Mouse (Mus musculus): ENCODE results near the gene Gm19402. TPM values are rescaled to one million over a fixed set of nuclear protein-coding genes. Genes with fewer than 3 reads are reported as not detected.

Gm19402 gene
- total and polyA plus RNA-seq, 3 experiments, result not detected

- H3K9me3 ChIP-seq (replicated peaks; ENCODE audit: insufficient read depth, low read length), result no peaks in the 10 kb centered on the region
- no peaks in the 10 kb centered on the region for H3K79me2 ChIP-seq (ENCODE audit: control insufficient read depth, insufficient read depth, low read length, poor library complexity)
- H3K27ac ChIP-seq (ENCODE audit: control insufficient read depth, low read depth, low read length), result no peak overlapping the region
- no peak for DNase-seq (ENCODE audit: low read depth, low spot score)
- no peak overlapping the region for H3K4me3 ChIP-seq (ENCODE audit: control insufficient read depth in 1 of 2, insufficient read depth in 1 of 2, low read depth in 2 of 2, low read length in 2 of 2)
- H3K27me3 ChIP-seq (ENCODE audit: control insufficient read depth in 1 of 2, insufficient read depth in 2 of 2, low read length in 2 of 2), result no peaks in the 10 kb centered on the region
- TF ChIP-seq POLR2AphosphoS2 (IDR thresholded peaks at IDR 0.05; ENCODE audit: low read length), result no peak
- no peak for TF ChIP-seq POLR2A (IDR thresholded peaks at IDR 0.05; ENCODE audit: control insufficient read depth in 1 of 2, insufficient read depth in 1 of 2, low read depth in 1 of 2, low read length in 2 of 2, poor library complexity in 1 of 2)
- no peak for TF ChIP-seq SIN3A (IDR thresholded peaks at IDR 0.05; ENCODE audit: low read length)
- TF ChIP-seq MEF2A (IDR thresholded peaks at IDR 0.05; ENCODE audit: extremely low read depth, insufficient replicate concordance, low read depth, low read length, poor library complexity, severe bottlenecking), result no peak
- TF ChIP-seq UBTF (IDR thresholded peaks at IDR 0.05; ENCODE audit: borderline replicate concordance, insufficient read depth, low read depth, low read length), result no peak
- TF ChIP-seq MYC (IDR thresholded peaks at IDR 0.05; ENCODE audit: low read depth, low read length), result no peak
- H3K36me3 ChIP-seq (ENCODE audit: control insufficient read depth in 1 of 2, insufficient read depth in 2 of 2, low read length in 2 of 2), result peaks cover 0 to 11% of the 10 kb centered on the region in 2 experiments; a peak in 2 of 4 replicates
- peaks cover 0 to 11% of the 10 kb centered on the region in 2 experiments; a peak in 2 of 4 replicates for H3K4me1 ChIP-seq (ENCODE audit: control insufficient read depth in 1 of 2, insufficient read depth in 2 of 2, low read length in 2 of 2)
- H3K9ac ChIP-seq (ENCODE audit: control insufficient read depth, low read depth, low read length, poor library complexity, severe bottlenecking), result no peak overlapping the region
These were observed 16.8 kb downstream of the Gm19402 start for GRCm38 (mm10) chr10:77673765-77674164.

DNA sequence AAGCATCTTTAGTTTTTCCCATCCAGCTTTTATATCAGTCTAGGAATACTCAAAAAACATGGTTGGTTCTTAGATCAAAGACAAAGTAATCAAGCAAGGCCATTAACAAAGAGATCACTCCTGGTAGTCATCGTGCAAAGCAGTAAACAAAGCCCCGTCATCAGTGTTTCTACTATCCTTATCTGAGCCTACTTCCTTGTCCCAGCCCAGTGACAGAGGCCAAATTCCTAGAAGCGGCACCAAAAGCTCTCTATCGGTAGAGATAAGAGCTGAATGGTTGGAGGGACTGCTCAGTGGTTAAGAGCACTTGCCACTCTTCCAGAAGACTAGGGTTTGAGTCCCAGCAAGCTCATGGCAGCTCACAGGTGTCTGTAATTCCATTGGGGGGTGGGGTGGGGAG lies 19.0 kb downstream of the Gm19402 start:
- DNase-seq (ENCODE audit: low read depth, low spot score), result peak; percentile 85
- peaks cover 0 to 11% of the 10 kb centered on the region in 2 experiments; a peak in 2 of 4 replicates for H3K4me1 ChIP-seq (ENCODE audit: control insufficient read depth in 1 of 2, insufficient read depth in 2 of 2, low read length in 2 of 2)

DNA sequence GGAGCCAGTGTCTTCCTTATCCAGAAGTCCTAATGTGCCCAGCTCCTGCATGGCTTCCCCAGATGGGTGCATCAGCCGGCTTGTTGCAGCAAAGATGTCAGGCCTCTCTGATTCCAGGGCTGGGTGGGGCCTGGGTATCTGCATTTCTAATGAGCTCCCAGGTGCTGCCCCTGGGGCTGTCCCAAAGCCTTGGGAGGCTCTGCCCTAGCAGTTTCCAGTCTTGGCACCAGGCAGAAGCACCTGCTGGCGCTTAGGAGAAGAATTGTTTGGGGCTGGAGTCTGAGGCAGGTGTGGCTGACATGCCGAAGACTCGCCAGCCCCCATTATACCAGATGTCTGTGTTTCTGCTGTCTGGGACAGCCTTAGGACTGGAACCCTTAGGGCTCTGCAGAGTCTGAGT lies 19.8 kb downstream of the Gm19402 start:
- Histone ChIP-seq H3K27me3 (ENCODE audit: control insufficient read depth in 1 of 2, insufficient read depth in 2 of 2, low read length in 2 of 2) (no peaks in the 10 kb centered on the region), H3K4me3 (ENCODE audit: control insufficient read depth in 1 of 2, insufficient read depth in 1 of 2, low read depth in 2 of 2, low read length in 2 of 2) (no peak overlapping the region)
- DNase-seq (ENCODE audit: low read depth, low spot score), result no peak

More for the DNA sequence above, 19.0 kb downstream of the Gm19402 start:
- Histone ChIP-seq H3K9me3 (replicated peaks; ENCODE audit: insufficient read depth, low read length) (no peaks in the 10 kb centered on the region), H3K36me3 (ENCODE audit: control insufficient read depth in 1 of 2, insufficient read depth in 2 of 2, low read length in 2 of 2) (peaks cover 0 to 11% of the 10 kb centered on the region in 2 experiments; a peak in 2 of 4 replicates), H3K27me3 (ENCODE audit: control insufficient read depth in 1 of 2, insufficient read depth in 2 of 2, low read length in 2 of 2) (no peaks in the 10 kb centered on the region), H3K27ac (ENCODE audit: control insufficient read depth, low read depth, low read length) (peak overlapping the region; percentile 60), H3K9ac (ENCODE audit: control insufficient read depth, low read depth, low read length, poor library complexity, severe bottlenecking) (no peak overlapping the region), H3K79me2 (ENCODE audit: control insufficient read depth, insufficient read depth, low read length, poor library complexity) (no peaks in the 10 kb centered on the region), H3K4me3 (ENCODE audit: control insufficient read depth in 1 of 2, insufficient read depth in 1 of 2, low read depth in 2 of 2, low read length in 2 of 2) (no peak overlapping the region)
- peak; percentile 72 for TF ChIP-seq TCF12 (IDR thresholded peaks at IDR 0.05; ENCODE audit: low read depth, low read length)
- no peak for TF ChIP-seq USF1 (IDR thresholded peaks at IDR 0.05; ENCODE audit: low read depth, low read length)
- peak; percentile 76 for TF ChIP-seq RCOR1 (IDR thresholded peaks at IDR 0.05; ENCODE audit: low read depth, low read length)
- no peak for TF ChIP-seq BHLHE40 (IDR thresholded peaks at IDR 0.05; ENCODE audit: borderline replicate concordance, low read depth, low read length)
- peak; percentile 97 for TF ChIP-seq GATA1 (IDR thresholded peaks at IDR 0.05; ENCODE audit: low read depth, low read length)
- TF ChIP-seq TAL1 (IDR thresholded peaks at IDR 0.05; ENCODE audit: low read length), result peak; percentile 54
- no peak for TF ChIP-seq POLR2AphosphoS5 (IDR thresholded peaks at IDR 0.05; ENCODE audit: borderline replicate concordance, low read depth, low read length)
- TF ChIP-seq SIN3A (IDR thresholded peaks at IDR 0.05; ENCODE audit: low read length), result peak; percentile 91
- peak; percentile 34; the same call in 1 of the 2 replicates for TF ChIP-seq MYC (IDR thresholded peaks at IDR 0.05; ENCODE audit: low read depth, low read length)
- TF ChIP-seq ELF1 (IDR thresholded peaks at IDR 0.05; ENCODE audit: low read depth, low read length), result peak; percentile 73
- TF ChIP-seq ETS1 (IDR thresholded peaks at IDR 0.05; ENCODE audit: low read depth, low read length), result peak; percentile 89
- 0 out of 2 replicates have a peak, but pooled peaks have one; percentile 12 for TF ChIP-seq TBP (IDR thresholded peaks at IDR 0.05; ENCODE audit: low read depth, low read length)
- TF ChIP-seq UBTF (IDR thresholded peaks at IDR 0.05; ENCODE audit: borderline replicate concordance, insufficient read depth, low read depth, low read length), result no peak
- TF ChIP-seq HCFC1 (IDR thresholded peaks at IDR 0.05; ENCODE audit: low read depth, low read length), result peak; percentile 33; the same call in 1 of the 2 replicates
- TF ChIP-seq EP300 (IDR thresholded peaks at IDR 0.05; ENCODE audit: low read depth in 1 of 2, low read length in 2 of 2), result peak; percentile 83 to 86

More for the DNA sequence above, 19.8 kb downstream of the Gm19402 start:
- Histone ChIP-seq H3K36me3 (ENCODE audit: control insufficient read depth in 1 of 2, insufficient read depth in 2 of 2, low read length in 2 of 2) (peaks cover 0 to 11% of the 10 kb centered on the region in 2 experiments; a peak in 2 of 4 replicates), H3K4me1 (ENCODE audit: control insufficient read depth in 1 of 2, insufficient read depth in 2 of 2, low read length in 2 of 2) (peaks cover 0 to 11% of the 10 kb centered on the region in 2 experiments; a peak in 2 of 4 replicates), H3K27ac (ENCODE audit: control insufficient read depth, low read depth, low read length) (no peak overlapping the region), H3K79me2 (ENCODE audit: control insufficient read depth, insufficient read depth, low read length, poor library complexity) (no peaks in the 10 kb centered on the region), H3K9me3 (replicated peaks; ENCODE audit: insufficient read depth, low read length) (no peaks in the 10 kb centered on the region), H3K9ac (ENCODE audit: control insufficient read depth, low read depth, low read length, poor library complexity, severe bottlenecking) (no peak overlapping the region)
- TF ChIP-seq RAD21 (IDR thresholded peaks at IDR 0.05; ENCODE audit: low read depth, low read length), result no peak
- TF ChIP-seq MAFK (IDR thresholded peaks at IDR 0.05; ENCODE audit: borderline replicate concordance, low read depth, low read length), result no peak
- no peak for TF ChIP-seq UBTF (IDR thresholded peaks at IDR 0.05; ENCODE audit: borderline replicate concordance, insufficient read depth, low read depth, low read length)
- no peak for TF ChIP-seq JUND (IDR thresholded peaks at IDR 0.05; ENCODE audit: low read depth, low read length)
- TF ChIP-seq MYB (IDR thresholded peaks at IDR 0.05; ENCODE audit: low read depth, low read length), result no peak
- TF ChIP-seq POLR2AphosphoS2 (IDR thresholded peaks at IDR 0.05; ENCODE audit: low read length), result no peak
- TF ChIP-seq MEF2A (IDR thresholded peaks at IDR 0.05; ENCODE audit: extremely low read depth, insufficient replicate concordance, low read depth, low read length, poor library complexity, severe bottlenecking), result no peak
- TF ChIP-seq POLR2AphosphoS5 (IDR thresholded peaks at IDR 0.05; ENCODE audit: borderline replicate concordance, low read depth, low read length), result no peak
- TF ChIP-seq CTCF (IDR thresholded peaks at IDR 0.05 in 2 of 3, conservative IDR thresholded peaks at IDR 0.05 in 1 of 3; ENCODE audit: control insufficient read depth in 1 of 3, insufficient read depth in 1 of 3, low read depth in 2 of 3, low read length in 3 of 3, poor library complexity in 1 of 3, severe bottlenecking in 1 of 3), result no peak
- TF ChIP-seq TBP (IDR thresholded peaks at IDR 0.05; ENCODE audit: low read depth, low read length), result no peak
- TF ChIP-seq EP300 (IDR thresholded peaks at IDR 0.05; ENCODE audit: low read depth in 1 of 2, low read length in 2 of 2), result no peak
- no peak for TF ChIP-seq RCOR1 (IDR thresholded peaks at IDR 0.05; ENCODE audit: low read depth, low read length)
- TF ChIP-seq NRF1 (IDR thresholded peaks at IDR 0.05; ENCODE audit: insufficient read depth, low read depth, low read length, poor library complexity, severe bottlenecking), result no peak
- TF ChIP-seq MAX (IDR thresholded peaks at IDR 0.05; ENCODE audit: low read length), result no peak
- no peak for TF ChIP-seq SMC3 (IDR thresholded peaks at IDR 0.05; ENCODE audit: low read depth, low read length)
- TF ChIP-seq HCFC1 (IDR thresholded peaks at IDR 0.05; ENCODE audit: low read depth, low read length), result no peak

Data from MEL (cell line).